Mouse (Mus musculus) erythroblast, embryonic 14.5 days (primary cell): ENCODE data around the gene C1qtnf9.

Source experiments
- GATA1 ChIP-seq: IDR thresholded peaks from 2 replicates; pipeline ENCODE4 v1.6.1; 2012; ENCODE audit warnings: low read length, inconsistent platforms, mixed read lengths
- TAL1 ChIP-seq: IDR thresholded peaks from 3 replicates; pipeline ENCODE4 v1.6.1; 2012; ENCODE audit warnings: low read length, inconsistent platforms, mixed read lengths

- TF ChIP-seq TAL1 (no peak), GATA1 (no peak)
Measured at GRCm38 (mm10) chr14:60777485-60777919, 9.6 kb downstream of the C1qtnf9 start.
